Mouse (Mus musculus) retina, postnatal 1 day (tissue): Measurements from ENCODE around the gene Col28a1.

Source experiments
- DNase-seq: peaks from one replicate; pipeline ENCODE4 v3.0.0-alpha.2; 2012

Gene Col28a1

DNA sequence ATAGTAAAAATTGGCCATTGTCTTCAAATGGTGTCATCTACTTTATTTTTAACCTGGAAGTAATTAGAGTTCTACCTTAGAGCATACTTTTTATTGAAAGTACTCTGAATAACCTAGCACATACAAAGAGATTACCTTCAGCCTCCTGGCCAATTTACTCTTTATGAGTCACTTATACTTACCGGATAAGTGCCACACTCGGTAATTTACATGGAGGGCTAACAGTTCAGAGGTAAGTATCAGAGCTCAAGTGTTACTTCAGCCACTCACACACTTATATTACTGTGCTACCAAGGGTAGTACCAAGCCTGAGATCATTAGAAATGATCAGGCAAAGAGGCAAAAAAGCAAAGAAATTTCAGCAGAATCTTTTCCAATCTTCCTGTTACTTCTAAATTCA is 73.8 kb downstream of the Col28a1 start:
- no peak for DNase-seq

GRCm38 (mm10) chr6:8105870-8106706 is 86.3 kb downstream of the Col28a1 start:
- DNase-seq, result no peak

- no peak for DNase-seq
Measured at GRCm38 (mm10) chr6:8101224-8101623, 91.2 kb downstream of the Col28a1 start.

DNA sequence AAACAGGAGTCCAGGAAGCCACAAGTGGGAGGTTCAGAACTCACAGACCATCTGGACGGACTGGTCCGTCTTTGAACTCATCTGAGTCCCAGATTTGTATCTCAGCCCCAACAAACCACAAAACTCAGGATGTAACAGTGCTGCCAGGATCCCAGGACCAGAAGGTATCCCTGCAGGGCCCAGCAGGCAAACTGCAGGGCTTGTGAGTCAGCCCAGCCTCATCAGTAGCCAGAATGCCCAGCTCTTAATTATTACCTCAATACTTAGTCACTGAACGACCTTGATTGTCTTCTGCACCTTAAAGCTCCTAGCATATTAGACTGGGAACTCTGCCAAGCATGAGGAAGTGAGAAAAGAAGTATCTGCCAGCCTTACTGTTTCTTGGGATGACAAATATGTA is 96.6 kb downstream of the Col28a1 start:
- DNase-seq, result no peak

DNA sequence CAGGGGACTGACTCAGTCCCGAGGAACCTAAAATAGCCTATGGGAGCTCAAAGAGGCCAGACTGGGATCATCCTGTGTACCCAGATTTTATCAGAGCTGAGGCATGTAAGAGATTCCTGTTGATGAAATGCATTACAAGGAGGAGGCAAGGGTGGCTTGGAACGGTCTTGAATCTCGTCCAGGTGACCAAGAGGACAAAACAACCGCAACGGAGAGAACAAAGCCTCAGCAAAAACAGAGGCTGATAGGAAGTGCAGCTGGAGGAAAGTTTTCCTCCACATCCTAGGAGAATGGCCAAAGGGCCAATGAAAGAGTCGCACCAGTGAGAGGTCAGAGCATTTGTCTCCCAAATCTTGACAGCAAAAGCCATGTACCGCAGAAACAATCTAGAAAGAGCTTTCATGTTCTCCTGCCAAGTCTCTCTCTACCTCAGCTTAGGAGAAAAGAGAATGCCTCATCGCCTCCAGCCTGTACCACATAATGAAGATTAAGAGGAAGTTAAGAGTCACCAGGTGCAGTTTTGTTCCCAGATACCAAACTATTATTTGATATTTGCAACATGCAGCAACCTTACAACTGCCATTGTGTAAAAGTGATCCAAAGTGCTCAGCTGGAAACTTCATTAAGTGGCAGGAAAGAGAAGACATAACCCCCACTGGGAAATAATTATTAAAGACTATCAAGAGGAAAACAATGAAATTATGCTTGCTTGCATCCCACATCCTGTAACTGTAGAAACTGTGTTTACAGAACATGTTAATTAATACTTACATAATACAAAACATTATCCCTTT is 98.1 kb downstream of the Col28a1 start:
- DNase-seq, result peak; percentile 14

DNA sequence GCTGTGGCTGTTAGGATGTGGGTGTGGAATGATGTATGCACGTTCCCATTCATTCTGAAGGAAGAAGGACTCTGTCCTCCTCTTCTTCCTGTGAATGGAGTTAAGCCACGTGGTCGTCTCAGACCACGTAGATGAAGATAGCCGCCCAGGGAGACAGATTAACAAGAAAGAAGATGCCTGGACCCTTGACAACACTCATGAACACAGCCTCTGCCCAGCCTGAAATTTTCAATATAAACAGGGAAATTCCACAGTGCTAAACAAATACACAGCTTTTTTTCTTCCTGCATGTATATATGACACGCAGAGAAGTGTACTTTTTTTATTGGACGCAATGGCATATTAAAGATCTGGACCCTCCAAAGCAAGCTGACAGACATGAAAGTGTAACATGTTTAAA is 98.9 kb downstream of the Col28a1 start:
- no peak for DNase-seq

GRCm38 (mm10) chr6:8086847-8087246 is 105.6 kb downstream of the Col28a1 start:
- peak; percentile 28 for DNase-seq

GRCm38 (mm10) chr6:8084806-8085205 is 107.6 kb downstream of the Col28a1 start:
- no peak for DNase-seq

DNA sequence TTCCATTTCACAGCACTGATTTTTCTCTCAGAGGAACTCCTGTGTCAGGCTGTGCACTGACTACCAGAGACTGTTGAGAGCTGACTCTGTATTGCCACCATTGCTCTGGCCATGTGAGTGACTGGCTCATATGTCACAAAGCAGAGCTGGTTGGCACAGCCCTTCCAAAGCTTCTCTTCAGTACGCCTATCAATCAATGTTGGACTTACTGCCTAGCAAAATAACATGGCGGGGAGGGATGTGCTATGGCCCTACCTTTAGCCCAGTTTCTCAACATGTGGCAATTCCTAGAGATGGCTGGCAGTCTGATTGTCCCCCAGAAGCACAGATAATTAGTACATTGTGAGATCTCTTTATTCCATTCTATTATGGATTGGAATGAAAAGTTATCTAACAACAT is 109.2 kb downstream of the Col28a1 start:
- DNase-seq, result no peak

DNA sequence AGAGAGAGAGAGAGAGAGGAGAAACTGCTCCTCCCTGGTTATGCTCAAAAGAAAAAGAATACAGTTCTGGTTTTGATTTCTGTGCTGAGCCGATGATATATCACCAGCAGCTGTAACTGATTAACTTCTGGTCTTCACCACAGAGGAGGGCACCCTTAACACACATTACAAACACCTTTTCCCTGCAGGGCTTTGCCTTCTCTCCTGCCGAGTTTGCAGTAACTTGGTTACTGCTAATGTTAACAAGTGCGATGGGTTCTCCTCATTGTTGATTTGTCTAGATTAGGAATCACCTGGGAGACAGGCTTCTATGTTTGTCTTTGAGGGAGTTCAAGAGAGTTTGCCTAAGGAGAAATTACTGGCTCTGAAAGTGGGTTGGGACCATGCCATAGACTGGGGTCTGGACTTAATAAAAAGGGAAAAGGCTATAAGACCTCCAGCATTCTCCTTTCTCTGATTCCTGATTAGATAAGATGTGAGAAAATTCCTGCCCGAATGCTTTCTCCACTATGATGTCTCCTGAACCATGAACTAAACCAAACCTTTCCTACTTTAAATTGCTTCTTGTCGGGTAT is 114.8 kb downstream of the Col28a1 start:
- DNase-seq, result no peak

- no peak for DNase-seq
Measured at GRCm38 (mm10) chr6:8074914-8075313, 117.5 kb downstream of the Col28a1 start.

DNA sequence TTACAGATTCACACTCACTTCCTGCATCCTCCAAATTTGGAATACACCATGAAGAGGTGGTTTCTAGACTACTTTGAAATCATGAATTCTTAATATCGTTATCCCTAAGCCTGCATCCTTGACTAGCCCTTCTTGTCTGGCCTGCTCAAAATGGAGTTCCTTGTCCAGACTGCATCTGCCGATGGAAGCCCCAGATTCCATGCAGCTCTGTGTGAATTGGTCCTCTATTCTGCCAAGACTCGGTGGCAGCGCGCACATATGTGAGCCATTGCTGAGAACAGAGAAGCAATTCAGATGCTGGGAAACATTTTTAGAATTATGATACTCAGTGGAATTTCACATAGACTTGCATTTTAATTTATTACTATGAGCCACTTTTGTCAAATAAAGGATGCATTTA is 123.4 kb downstream of the Col28a1 start:
- DNase-seq, result no peak

DNA sequence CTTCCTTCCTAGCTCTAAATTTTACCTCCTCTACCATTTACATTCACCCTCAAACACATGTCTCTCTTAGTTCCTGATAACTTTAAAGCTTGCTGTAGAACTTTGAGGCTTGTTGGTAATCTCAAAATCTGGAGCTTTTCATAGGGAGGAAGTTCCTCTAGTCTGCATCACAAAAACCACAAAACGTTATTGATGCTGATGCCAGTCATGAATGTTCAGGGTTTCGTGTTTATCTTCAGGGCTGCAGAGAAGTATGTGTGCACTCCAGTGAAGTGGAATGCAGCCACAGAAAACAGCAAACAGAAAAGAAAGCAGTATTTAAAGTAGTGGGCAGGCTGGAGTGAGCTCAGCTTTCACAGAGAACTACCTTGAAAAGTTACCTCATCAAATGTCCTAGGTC is 124.0 kb downstream of the Col28a1 start:
- no peak for DNase-seq

DNA sequence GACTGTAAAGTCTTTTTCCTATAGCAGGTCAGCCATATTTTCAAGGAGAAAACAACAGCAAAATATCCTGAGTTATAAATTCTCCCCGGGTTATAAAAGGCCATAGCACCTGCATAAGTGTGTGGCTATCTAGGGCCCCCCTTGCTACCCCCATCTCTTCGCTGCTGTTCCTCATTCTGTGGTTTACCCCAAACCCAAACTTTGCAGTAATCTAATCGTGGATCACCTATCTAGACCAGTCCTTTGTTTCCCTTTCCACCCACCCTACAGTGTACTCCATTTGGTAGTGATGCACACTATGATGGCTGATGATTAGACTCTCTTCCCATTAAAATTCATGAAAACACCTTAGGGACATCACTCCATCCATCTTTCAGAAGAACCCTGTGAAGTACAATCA is 125.3 kb downstream of the Col28a1 start:
- no peak for DNase-seq

DNA sequence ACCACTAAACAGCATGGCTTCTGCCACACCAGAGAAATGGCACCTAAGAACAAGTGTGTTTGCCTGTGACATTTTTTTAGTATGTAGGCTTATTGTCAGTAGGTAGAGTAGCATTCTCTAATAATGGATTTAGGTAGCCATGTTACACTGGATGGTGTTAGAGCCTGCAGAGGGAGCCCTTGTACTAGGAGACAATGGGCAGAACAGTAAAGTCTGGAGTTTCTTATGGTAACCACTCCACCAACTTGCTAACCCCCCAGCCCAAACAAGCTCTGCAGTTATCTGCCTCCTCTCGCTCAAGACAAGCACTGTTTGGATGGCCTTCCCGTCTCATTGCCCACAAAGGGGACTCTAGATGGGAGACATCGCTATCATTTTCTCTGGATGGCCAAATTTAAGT is 126.2 kb downstream of the Col28a1 start:
- peak; percentile 43 for DNase-seq

DNA sequence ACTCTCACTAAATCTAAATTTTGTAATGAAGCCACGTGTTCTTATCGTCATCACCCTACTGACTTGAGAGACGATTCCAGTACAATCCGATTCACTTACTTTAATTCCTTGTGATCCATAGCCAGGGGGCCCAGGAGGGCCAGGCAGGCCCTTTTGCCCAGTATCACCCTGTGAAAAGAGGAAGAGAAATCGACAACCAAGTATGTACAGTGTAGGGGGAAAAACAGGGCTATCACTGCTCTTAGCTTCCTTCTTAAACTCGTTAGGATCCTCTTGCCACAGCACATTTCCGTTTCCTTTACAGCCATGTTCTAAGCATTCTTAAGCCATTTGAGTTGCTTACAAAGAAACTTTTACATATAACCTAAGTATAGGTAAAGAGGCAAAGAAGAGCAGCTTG is 133.2 kb downstream of the Col28a1 start:
- DNase-seq, result no peak

DNA sequence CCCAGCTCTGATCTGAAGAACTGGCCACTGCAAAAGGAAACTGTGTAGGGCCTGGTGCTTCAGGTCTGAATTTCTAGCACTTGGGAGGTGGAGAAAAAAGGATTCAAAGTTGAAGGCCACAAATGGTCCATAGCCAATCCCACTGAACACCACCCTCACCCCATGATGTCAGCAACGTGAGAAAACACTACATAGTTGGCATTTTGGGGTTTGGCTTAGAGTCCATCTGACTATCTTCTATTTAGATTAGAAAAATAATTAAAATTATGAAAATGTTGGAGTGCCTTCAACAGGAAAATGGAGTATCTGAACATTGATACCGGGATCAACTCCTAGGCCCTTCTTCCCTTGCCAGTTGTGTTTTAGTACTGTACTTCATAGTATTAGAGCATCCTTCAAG is 144.2 kb downstream of the Col28a1 start:
- no peak for DNase-seq

- DNase-seq, result no peak
Measured at GRCm38 (mm10) chr6:8046446-8046845, 146.0 kb downstream of the Col28a1 start.

DNA sequence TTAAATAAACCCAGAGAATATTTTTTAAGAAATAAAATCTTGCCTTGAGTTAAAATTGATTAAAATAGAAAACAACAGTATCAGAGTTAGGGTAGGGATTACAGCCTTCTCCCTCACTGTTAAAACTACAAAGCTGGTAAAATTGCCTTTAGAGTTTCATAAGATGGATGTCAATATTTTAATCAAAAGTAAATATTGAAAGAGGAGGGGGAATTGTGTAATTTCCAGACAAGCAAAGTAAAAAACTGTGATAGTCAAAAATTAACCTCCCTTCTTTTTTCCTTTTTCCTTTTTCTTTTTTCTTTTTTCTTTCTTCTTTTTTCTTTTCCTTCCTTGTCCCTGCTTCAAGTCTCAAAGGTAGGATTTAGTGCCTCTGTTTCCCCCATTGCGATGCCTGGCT is 146.6 kb downstream of the Col28a1 start:
- no peak for DNase-seq

- DNase-seq, result no peak
Measured at GRCm38 (mm10) chr6:8028711-8029110, 163.7 kb downstream of the Col28a1 start.

GRCm38 (mm10) chr6:8025332-8026129 is 166.9 kb downstream of the Col28a1 start:
- no peak for DNase-seq

DNA sequence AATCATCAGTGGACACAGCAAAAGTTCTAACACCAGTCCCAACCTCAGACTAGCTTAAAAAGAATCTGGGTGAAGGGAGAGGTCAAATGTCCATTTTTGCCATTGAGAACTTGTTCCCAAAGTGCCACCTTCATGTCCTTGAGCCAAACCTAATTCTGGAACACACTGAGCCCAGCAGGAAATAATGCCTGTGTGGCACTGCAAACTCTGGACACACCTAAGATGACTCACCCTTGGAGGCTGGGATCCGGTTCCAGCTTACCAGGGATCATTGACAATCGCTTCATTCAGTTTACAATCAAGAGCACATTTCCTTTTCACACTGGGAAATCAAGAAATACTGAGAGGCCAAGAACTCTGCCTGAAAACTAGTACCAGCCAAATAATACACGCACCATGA is 168.9 kb downstream of the Col28a1 start:
- no peak for DNase-seq

DNA sequence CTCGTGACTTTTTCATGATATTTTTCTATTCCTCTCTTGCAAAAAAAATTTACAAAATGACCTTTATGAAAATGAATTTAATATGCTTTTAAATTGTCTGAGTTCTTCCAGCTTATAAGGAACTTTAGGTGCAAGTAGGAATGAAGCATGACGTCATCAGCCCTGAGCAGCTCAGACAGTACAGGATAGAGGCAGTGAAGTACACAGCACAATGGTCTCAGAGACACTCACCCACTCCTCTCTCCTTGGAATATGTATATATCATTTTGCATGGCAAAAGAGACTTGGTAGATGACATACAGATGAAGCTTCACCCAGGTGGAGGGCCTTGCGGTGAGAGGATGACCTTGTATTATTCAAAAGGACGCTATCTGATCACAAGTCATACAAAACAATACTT is 197.7 kb downstream of the Col28a1 start:
- DNase-seq, result no peak
